Mouse (Mus musculus) lung, adult 18-20 months (tissue): Measurements from ENCODE around the gene Ccdc81.

Source experiments
- DNase-seq, 2 experiments: peaks; one replicate each; pipeline ENCODE4 v3.0.0; 2022; ENCODE audit warnings: mixed read lengths in 2 of 2

Ccdc81 gene

GRCm38 (mm10) chr7:89903442-89904343 lies at the start of gene Ccdc81:
TSS of gene Ccdc81 (minus strand) at chr7:89903629.
- DNase-seq, result peak in 1 of 2 experiments; percentile 12

GRCm38 (mm10) chr7:89949403-89949802 lies 46.0 kb upstream of the Ccdc81 start:
- DNase-seq, result no peak

GRCm38 (mm10) chr7:89948026-89948425 lies 44.6 kb upstream of the Ccdc81 start:
- DNase-seq, result peak in 1 of 2 experiments; percentile 7

- peak; percentile 95 to 98 for DNase-seq
These were observed 37.4 kb upstream of the Ccdc81 start, which contains the start of gene Hikeshi for GRCm38 (mm10) chr7:89940571-89941463. TSS of gene Hikeshi (minus strand) at chr7:89941204.

GRCm38 (mm10) chr7:89939497-89940353 lies 36.3 kb upstream of the Ccdc81 start:
- no peak for DNase-seq

GRCm38 (mm10) chr7:89923441-89924180 lies 20.2 kb upstream of the Ccdc81 start:
- DNase-seq, result no peak

- DNase-seq, result no peak
These were observed 14.3 kb upstream of the Ccdc81 start for GRCm38 (mm10) chr7:89917776-89918175.

- no peak for DNase-seq
These were observed 13.3 kb upstream of the Ccdc81 start for GRCm38 (mm10) chr7:89916711-89917110.

GRCm38 (mm10) chr7:89913432-89914158 lies 10.2 kb upstream of the Ccdc81 start:
- no peak for DNase-seq

GRCm38 (mm10) chr7:89912356-89912755 lies 8.9 kb upstream of the Ccdc81 start:
- no peak for DNase-seq

GRCm38 (mm10) chr7:89909711-89910110 lies 6.3 kb upstream of the Ccdc81 start:
- no peak for DNase-seq

- no peak for DNase-seq
These were observed 5.6 kb upstream of the Ccdc81 start for GRCm38 (mm10) chr7:89908899-89909621.

- no peak for DNase-seq
These were observed 5.0 kb upstream of the Ccdc81 start for GRCm38 (mm10) chr7:89908421-89908820.

- peak; percentile 49 to 71 for DNase-seq
These were observed 4.5 kb upstream of the Ccdc81 start for GRCm38 (mm10) chr7:89907950-89908349.

GRCm38 (mm10) chr7:89903007-89903406 lies 422 bp downstream of the Ccdc81 start:
- DNase-seq, result no peak

GRCm38 (mm10) chr7:89891856-89892255 lies 11.6 kb downstream of the Ccdc81 start:
- DNase-seq, result peak in 1 of 2 experiments; percentile 18

- DNase-seq, result no peak
These were observed 12.0 kb downstream of the Ccdc81 start for GRCm38 (mm10) chr7:89891412-89891811.

GRCm38 (mm10) chr7:89884551-89884950 lies 18.9 kb downstream of the Ccdc81 start:
- no peak for DNase-seq

GRCm38 (mm10) chr7:89879686-89880085 lies 23.7 kb downstream of the Ccdc81 start:
- DNase-seq, result no peak

- peak in 1 of 2 experiments; percentile 14 for DNase-seq
These were observed 36.2 kb downstream of the Ccdc81 start for GRCm38 (mm10) chr7:89867221-89867620.
